Mouse (Mus musculus): ENCODE results near the gene Hsd17b14. TPM values are rescaled to one million over a fixed set of nuclear protein-coding genes. Genes with fewer than 3 reads are reported as not detected.

The Hsd17b14 gene
- total and polyA plus RNA-seq, 3 experiments = 1.5 to 2.3 (median 2.3) TPM

- no peak for DNase-seq
These were observed 25.2 kb upstream of the Hsd17b14 start for GRCm38 (mm10) chr7:45529461-45529860.

- no peak for DNase-seq
These were observed 24.1 kb upstream of the Hsd17b14 start for GRCm38 (mm10) chr7:45530643-45531042.

GRCm38 (mm10) chr7:45535676-45536075 is 19.0 kb upstream of the Hsd17b14 start:
- DNase-seq = no peak

- DNase-seq = no peak
These were observed 17.1 kb upstream of the Hsd17b14 start for GRCm38 (mm10) chr7:45537602-45538001.

- DNase-seq = peak; percentile 67
These were observed 16.3 kb upstream of the Hsd17b14 start for GRCm38 (mm10) chr7:45538163-45539041.

GRCm38 (mm10) chr7:45539095-45539494 is 15.6 kb upstream of the Hsd17b14 start:
- DNase-seq = no peak

GRCm38 (mm10) chr7:45540213-45540612 is 14.5 kb upstream of the Hsd17b14 start:
- DNase-seq = no peak

- no peak for DNase-seq
These were observed 10.2 kb upstream of the Hsd17b14 start for GRCm38 (mm10) chr7:45544525-45544924.

GRCm38 (mm10) chr7:45549641-45550436 is 4.9 kb upstream of the Hsd17b14 start:
- DNase-seq = peak; percentile 43

GRCm38 (mm10) chr7:45550821-45551511 is 3.7 kb upstream of the Hsd17b14 start:
- no peak for DNase-seq

GRCm38 (mm10) chr7:45551512-45551883 is 3.2 kb upstream of the Hsd17b14 start:
- no peak for DNase-seq

GRCm38 (mm10) chr7:45553519-45553918 is 1.2 kb upstream of the Hsd17b14 start:
- no peak for DNase-seq

- DNase-seq = no peak
These were observed 703 bp upstream of the Hsd17b14 start for GRCm38 (mm10) chr7:45553990-45554389.

- peak; percentile 85 for DNase-seq
These were observed 1.1 kb downstream of the Hsd17b14 start for GRCm38 (mm10) chr7:45555787-45556186.

GRCm38 (mm10) chr7:45558907-45559306 is 4.2 kb downstream of the Hsd17b14 start:
- no peak for DNase-seq

- DNase-seq = no peak
These were observed 5.5 kb downstream of the Hsd17b14 start for GRCm38 (mm10) chr7:45560241-45560640.

GRCm38 (mm10) chr7:45560843-45561623 is 6.3 kb downstream of the Hsd17b14 start:
- DNase-seq = peak; percentile 75

GRCm38 (mm10) chr7:45561624-45562520 is 7.2 kb downstream of the Hsd17b14 start:
- DNase-seq = no peak

- DNase-seq = no peak
These were observed 10.1 kb downstream of the Hsd17b14 start for GRCm38 (mm10) chr7:45564811-45565210.

GRCm38 (mm10) chr7:45565446-45565845 is 10.8 kb downstream of the Hsd17b14 start:
- no peak for DNase-seq
